Mouse (Mus musculus) ZHBTc4 (cell line): ENCODE data around the gene Polr3b.

Experiments
- DNase-seq: peaks from one replicate; pipeline ENCODE4 v3.0.0-alpha.2; 2011; ENCODE audit warnings: low read depth, low spot score

The Polr3b gene

GRCm38 (mm10) chr10:84621826-84622790 lies at the start of gene Polr3b:
Polr3b (plus strand) TSS chr10:84622292.
- DNase-seq = peak; percentile 98

GRCm38 (mm10) chr10:84573671-84574420 lies 48.2 kb upstream of the Polr3b start:
- no peak for DNase-seq

GRCm38 (mm10) chr10:84576029-84576394 lies 46.1 kb upstream of the Polr3b start:
- no peak for DNase-seq

- peak; percentile 97 for DNase-seq
Measured at GRCm38 (mm10) chr10:84576395-84577070, 45.6 kb upstream of the Polr3b start, which contains the start of gene Tcp11l2. Tcp11l2 (plus strand) TSS chr10:84576626.

GRCm38 (mm10) chr10:84577071-84577727 lies 44.9 kb upstream of the Polr3b start:
- DNase-seq = peak; percentile 65

GRCm38 (mm10) chr10:84578738-84579137 lies 43.4 kb upstream of the Polr3b start:
- no peak for DNase-seq

GRCm38 (mm10) chr10:84579527-84579926 lies 42.6 kb upstream of the Polr3b start:
- no peak for DNase-seq

GRCm38 (mm10) chr10:84581191-84581590 lies 40.9 kb upstream of the Polr3b start:
- DNase-seq = no peak

GRCm38 (mm10) chr10:84582236-84582635 lies 39.9 kb upstream of the Polr3b start:
- no peak for DNase-seq

GRCm38 (mm10) chr10:84584451-84585293 lies 37.4 kb upstream of the Polr3b start:
- DNase-seq = no peak

GRCm38 (mm10) chr10:84585294-84585650 lies 36.8 kb upstream of the Polr3b start:
- no peak for DNase-seq

GRCm38 (mm10) chr10:84590956-84591355 lies 31.1 kb upstream of the Polr3b start:
- peak; percentile 17 for DNase-seq

- peak; percentile 26 for DNase-seq
Measured at GRCm38 (mm10) chr10:84591640-84592148, 30.4 kb upstream of the Polr3b start.

GRCm38 (mm10) chr10:84592745-84593144 lies 29.3 kb upstream of the Polr3b start:
- no peak for DNase-seq

- no peak for DNase-seq
Measured at GRCm38 (mm10) chr10:84597127-84597785, 24.8 kb upstream of the Polr3b start.

GRCm38 (mm10) chr10:84598172-84598571 lies 23.9 kb upstream of the Polr3b start:
- DNase-seq = peak; percentile 38

- DNase-seq = no peak
Measured at GRCm38 (mm10) chr10:84600136-84600535, 22.0 kb upstream of the Polr3b start.

GRCm38 (mm10) chr10:84604335-84604734 lies 17.8 kb upstream of the Polr3b start:
- no peak for DNase-seq

GRCm38 (mm10) chr10:84608361-84608760 lies 13.7 kb upstream of the Polr3b start:
- DNase-seq = no peak

- no peak for DNase-seq
Measured at GRCm38 (mm10) chr10:84610324-84610723, 11.8 kb upstream of the Polr3b start.
